Mouse (Mus musculus) brain, adult 2 months (tissue): ENCODE measurements at regions not wholly inside any gene's neighbourhood (a gene's known extent, or its start where the extent isn't known, plus 50 kb on each side); places are given as distances from the start of the nearest gene placed in this dataset.
"Not testable (repeated sequence)": the region's sequence is repeated elsewhere in the genome, so short reads cannot be mapped to it uniquely, and the experiment has no call there.

ENCODE experiments used
- DNase-seq: peaks from one replicate; pipeline ENCODE4 v3.0.0; 2011; ENCODE audit warnings: low read depth, low spot score

DNA sequence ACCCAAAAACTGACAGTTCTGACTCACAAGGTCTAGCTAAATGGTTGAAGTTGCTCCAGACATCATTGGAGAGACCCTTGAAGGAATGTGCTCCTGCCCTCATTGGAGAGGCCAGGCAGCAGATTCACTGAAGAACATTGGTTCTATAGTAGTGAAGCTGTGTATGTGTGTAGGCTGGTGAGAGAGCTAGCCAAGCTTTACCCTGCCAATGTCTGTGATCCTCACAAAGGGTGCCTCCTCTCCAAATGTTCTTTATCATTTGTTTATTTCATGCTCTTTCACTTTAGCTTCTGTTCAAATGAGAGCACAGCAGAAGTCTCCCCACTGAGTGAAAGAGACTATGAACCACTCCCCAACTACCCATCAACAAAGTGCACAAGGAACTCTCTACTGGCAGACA lies 195.6 kb upstream of the Ctso start:
- DNase-seq, result peak; percentile 43

DNA sequence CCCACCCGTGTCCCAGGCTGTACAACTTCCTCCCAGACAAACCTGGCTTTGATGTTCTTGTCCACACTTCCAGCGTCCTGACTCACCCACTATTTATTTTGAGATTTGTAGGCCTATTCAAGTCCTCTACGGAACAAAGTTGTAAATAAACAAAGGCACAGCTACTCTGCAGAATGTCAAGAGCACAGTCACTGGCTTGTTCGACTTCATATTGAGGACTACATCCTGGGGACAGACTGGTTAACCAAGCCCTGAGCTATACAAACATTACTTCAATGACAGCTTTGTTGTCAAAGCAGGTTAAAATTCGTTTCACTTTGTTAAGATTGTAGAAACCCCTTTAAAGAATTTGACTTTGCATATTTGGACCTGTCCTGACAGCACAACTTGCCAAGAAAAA lies 190.3 kb upstream of the Ctso start:
- no peak for DNase-seq

DNA sequence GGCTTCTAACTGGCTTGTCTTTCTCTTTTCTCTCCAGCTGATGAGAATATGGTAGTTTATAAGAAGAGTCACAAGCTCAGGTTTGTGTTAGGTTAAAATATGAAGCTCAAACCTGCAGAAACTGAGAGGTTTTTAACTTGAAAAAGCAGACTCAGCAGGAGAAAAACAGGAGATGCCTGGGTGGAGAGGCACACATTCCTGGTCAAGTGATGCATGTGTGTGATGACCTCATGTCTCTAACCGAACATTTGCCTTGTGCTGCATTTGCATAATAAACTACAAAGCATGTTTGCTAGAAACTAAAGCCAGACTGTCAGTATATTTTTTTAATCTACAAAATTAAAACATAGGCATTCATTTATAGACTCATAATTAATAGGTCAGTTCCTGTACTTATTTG lies 182.2 kb upstream of the Ctso start:
- DNase-seq, result no peak

DNA sequence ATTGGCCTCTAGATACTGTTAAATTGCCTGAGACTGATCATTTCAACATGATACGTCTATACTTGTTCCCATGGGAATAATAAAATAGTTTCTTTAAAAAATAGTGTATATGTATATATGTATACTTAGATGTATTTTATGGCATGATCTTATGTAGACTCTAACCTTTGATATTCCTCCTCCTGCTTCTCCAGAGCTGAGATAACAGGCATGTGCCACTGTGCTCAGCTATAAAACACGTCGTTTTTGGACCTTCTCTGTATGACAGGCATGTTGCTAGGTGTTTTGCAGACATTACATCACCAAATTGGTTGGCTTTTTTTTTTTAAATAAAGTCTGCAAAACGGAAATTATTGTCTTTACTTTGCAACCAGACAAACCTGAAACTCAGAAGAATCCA lies 179.4 kb upstream of the Ctso start:
- DNase-seq, result no peak

DNA sequence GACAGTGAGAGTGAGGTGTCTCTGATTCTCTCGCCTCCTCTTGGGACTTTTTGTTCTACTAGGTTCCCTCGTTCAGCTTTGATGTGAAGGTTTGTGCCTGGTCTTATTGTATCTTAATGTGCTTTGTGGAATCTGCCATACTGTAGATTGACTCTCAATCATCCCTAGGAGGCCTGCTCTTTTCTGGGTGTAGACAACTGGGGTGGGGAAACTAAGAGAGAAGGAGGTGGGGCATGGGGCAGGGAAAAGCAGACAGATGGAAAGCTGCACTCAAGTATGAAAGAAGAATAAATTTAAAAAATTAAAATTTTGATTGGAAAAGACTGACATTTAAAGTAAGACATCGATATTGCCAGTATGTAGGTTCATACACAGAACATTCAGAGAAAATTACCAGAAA lies 172.0 kb upstream of the Ctso start:
- no peak for DNase-seq

DNA sequence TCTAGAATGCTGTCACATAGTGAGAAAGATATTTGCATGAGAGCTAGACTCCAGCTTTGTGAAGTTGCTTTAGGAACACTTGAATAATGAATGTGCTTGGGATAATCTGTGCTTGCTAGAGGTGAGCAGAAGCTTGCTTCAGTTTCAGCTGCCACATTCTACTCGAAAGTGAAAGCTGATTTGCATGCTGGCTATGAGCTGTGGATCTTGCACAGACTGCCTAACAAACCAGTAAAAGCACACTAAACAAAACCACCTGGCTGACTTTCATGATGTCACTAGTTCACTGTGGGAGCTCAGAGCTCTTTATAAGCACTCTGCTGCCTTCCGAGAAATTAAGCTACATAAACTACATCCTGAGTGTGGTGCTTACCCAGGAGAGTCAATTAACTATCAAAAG lies 171.5 kb upstream of the Ctso start:
- peak; percentile 66 for DNase-seq

DNA sequence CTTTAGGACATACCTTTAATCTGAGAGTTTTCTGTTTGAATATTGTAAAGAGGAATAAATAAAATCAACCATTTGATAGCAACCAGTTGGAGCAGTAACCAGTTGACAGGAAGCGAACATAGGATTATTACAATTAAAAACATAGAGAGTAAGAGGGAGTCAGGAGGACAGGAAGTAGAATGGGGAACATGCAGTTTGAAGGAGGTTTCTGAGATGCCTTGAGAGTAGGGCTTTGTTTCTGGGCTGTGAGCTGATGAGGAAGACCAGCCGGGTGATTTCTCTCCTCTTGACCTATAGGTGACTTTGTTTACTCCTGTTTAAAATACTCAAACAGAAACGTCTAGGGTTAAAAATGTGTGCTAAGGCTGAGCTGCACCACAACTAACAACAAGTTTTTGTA lies 160.6 kb upstream of the Ctso start:
- no peak for DNase-seq

DNA sequence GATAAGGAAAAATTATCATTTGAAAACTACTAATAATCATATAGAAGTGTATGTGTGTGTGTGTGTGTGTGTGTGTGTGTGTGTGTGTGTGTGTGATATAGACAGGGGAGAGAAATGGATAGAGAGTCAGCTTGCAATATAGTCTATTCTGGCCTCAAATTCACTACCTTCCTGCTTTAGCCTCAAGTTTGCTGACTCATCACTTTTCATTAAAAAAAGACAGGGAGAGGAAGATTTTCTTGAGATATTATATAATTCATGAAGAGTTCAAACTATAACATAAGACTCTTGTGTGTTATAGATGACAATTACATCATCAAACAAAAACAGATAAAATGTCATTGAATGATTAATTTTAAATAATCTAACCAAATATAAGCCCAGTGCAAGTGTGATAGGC lies 159.4 kb upstream of the Ctso start:
- DNase-seq, result no peak

DNA sequence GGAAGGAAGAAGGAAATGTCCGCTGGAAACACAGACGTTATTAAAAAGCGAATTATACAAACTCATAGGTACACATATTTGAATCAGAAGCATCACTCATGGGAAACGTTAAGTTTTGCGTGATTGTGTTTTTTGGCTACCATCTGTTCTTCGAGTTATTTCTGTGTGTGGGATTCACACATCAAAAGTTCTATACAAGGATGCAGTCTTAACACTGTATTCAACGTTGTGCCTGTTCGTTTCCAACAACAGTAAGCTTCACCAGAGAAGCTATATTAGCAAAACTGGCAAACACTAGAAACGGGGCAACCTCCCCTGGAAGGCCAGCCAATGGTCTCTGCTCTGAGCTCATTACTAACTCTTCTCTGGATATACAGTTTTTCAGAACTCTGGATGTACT lies 150.3 kb upstream of the Ctso start:
- DNase-seq, result peak; percentile 60

DNA sequence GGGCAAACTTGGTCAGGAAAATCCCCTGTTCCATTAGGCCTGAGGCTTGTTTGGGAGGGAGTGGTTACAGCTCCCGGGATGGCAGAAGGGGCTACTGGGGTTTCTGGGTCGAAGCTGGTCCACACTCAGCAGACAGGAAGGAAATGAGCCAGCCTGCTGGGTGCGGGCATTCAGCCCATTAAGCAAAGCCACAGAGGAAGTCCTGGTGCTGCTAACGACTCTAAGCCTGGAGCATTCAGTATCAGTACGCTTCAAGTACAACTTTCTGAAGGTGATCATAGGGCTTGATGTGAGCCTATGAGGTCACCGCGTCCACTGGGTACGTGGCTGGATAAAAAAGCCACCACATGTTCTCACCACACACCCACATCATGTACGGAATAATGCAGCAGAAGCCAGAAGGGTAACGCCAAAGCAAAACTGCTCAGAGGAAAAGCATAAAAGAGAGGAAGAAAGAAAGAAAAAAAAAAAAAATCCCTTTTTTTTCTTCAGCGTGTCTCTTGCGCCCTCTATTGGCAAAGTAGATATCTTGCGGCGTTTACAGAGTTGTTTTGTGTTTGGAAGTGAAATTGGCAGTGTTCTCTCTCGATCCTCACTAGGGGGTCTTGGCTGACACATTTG lies 149.4 kb upstream of the Ctso start:
- peak; percentile 76 for DNase-seq

DNA sequence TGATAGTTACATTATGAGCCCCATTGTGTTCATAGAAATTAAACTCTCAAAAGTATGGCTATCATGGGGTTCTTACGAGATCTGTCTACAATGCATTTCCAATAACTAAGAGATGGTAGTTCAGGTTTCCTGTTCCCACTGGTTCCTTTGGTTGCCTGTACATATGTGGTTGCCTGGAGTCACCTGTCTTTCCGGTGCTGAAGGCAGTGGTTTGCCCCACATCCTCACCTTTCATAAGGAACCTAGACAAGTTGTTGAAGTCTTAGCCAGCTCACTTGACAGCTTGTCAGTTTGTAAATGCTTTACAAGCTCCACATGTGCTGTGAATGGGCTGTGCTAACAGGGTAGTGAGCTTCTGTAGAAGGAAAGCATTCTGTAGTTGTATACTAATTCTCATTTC lies 143.5 kb upstream of the Ctso start:
- DNase-seq, result no peak

DNA sequence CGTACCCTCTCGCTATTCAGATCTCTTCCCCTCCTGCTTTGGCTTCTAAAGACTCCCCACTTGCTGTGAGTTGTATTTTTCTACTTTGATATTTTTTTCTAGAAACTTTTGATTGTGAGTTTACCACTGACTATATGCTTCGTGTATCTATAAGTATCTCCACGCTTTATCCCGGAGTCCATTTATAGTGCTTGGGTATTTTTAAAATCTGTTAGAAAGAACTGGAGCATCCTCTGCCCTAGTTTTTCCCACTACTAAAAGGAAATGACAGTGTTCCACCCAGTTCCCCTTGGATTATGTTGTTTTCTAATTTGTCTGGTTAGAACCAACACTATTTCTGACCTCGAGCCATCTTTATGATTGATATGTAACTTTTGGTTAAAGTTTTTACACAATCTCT lies 142.7 kb upstream of the Ctso start:
- DNase-seq, result peak; percentile 41

DNA sequence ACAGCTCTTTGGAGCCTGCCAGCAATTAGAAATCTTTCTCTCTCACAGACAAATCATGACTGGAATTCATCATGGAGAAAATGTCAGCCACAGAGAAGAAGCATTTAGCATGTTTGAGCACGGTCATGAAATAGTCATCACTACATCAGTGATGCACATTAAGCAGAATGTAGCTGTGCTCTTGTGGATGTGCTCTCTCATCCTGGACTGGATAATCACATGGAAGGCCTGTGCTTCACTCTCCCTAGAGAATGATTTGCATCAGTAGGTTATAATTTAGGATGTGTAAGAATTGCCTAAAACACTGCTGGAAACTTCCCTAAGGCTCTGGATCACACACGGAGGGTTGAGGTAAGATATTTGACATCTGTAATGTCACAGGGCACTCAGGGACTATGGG lies 130.3 kb upstream of the Ctso start:
- peak; percentile 12 for DNase-seq

DNA sequence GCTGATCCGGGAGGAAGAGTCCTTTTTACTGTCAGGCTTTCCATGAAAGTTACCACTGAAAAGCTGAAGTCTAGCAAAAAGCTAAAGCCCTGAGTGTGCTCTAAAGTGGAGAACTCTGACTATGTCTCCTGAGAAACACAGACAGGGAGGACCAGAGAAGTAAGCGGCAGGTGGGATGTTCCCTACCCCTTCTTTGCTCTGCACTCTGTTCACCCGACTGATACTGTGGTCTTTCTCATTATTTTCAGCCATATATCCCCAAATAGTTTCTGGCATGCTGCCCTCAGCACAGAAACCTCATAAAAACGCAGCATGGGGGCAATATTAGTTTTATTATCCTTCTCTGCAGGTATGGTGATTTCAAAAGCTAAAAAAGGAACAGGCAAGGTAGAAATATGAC lies 126.7 kb upstream of the Ctso start:
- no peak for DNase-seq

DNA sequence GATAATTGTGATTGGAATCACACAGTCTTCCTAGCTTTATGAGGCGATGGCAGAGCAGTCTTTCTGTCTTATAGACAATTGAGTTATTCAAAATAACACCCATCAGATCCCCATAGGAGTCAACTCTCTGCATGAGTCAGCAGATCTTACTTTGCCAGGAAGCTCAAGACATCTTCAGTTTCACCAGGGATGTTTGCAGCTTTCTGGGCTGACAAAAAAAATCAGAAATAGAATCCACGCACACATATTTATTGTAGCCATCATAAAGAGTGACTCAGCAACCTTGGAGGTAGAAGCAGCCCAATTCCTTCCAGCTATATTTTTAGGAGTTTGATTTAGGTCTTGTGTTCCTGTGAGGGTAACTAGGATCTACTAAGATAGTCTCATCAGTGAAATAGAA lies 122.8 kb upstream of the Ctso start:
- peak; percentile 68 for DNase-seq

DNA sequence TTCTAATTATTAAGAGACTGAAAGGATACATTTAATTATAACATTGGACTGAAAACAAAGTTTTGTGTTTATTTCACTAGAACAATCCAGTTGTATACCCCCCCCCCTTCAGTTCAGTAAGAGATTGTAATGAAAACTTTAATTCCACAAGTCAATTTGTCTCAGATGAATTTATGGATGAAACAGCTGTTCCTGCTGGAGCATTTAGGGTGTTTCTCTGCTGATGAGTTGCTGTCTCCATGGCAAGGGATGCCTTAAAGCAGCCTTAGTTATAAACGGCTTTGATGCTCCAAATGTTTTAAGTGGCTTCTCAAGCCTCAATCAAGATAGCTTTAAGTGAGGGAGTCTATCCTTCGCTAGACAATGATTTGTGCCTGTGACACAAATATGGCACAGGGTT lies 112.1 kb upstream of the Ctso start:
- DNase-seq, result peak; percentile 31

DNA sequence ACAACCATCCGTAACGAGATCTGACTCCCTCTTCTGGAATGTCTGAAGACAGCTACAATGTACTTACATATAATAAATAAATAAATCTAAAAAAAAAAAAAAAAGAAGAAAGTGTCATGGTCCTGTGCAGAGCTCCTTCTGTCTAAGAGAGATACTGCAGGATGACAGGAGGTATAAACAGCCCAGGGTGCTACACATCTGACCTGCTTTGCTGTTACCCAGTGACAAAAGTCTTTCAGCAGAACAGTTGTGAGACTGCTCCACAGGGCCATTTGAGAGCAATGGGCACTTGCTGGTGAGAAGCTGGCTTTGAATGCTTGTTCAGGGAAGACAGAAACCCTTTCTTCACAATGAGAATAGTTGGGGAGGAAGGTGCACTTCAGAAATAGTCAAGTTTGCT lies 102.9 kb upstream of the Ctso start:
- DNase-seq, result no peak

DNA sequence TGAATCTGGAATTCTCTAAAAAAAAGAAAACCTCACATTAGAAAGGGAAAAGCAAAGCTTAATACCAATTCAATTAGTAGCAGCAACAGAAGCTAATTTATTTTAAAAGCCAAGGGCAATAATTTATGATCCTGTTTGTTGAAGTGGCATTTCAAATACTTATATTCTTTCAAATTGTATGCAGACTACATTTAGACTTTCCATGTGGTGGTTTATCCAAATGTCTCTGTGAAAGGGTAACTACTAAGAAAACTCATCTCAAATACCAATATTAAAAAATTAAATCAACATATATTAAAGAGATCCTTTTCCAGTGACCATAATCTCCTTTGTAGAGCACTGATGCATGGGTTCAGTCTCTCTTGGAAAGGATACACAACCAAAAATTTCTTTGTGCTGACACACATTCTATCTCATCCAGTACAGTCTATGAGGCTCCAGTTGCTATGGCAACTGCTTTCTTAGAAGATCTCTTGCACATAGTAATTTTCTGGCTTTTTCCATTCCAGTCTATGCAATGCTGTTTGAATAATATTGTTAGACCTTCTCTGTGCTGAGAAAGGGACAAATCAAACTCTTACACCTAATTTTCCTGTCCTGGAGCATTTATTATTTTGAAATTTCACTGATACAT lies 102.3 kb upstream of the Ctso start:
- peak; percentile 90 for DNase-seq

DNA sequence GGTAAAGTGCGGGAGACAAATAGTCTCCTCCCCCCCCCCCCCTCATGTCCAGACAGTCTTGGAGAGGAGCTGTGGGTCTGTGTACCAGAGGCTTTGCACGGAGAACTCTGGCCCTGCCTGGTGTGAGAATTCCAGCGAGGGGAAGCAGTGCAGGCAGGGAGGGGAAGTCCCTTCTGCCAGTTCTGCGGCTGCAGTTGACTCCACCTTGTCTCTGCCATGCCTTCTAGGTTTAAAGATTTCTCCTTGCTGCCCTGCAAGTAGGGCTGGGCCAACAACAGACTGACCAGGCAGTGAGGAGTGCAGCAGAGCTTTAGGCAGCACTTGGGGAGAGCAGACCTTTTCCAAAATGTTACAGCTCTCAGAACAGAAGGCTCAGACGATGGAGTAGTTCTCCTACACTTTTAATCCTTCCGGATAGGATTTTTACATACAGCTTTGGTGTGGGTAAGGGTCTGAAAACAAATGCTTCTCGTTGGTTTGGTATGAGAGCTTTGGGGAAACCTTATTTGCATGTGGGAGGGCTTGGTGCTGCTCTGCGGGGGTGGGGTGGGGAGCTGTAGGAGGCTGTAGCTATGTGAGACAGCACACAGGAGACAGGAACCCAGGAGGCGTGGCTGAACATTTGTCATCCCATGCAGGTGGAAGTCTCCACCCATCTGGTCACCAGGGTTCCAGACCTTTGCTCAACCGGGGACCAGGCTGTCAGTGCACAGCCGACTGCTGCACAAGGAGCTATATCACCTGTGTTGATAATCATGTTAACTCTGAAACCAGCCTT lies 96.8 kb upstream of the Ctso start:
- DNase-seq, result peak; percentile 35

DNA sequence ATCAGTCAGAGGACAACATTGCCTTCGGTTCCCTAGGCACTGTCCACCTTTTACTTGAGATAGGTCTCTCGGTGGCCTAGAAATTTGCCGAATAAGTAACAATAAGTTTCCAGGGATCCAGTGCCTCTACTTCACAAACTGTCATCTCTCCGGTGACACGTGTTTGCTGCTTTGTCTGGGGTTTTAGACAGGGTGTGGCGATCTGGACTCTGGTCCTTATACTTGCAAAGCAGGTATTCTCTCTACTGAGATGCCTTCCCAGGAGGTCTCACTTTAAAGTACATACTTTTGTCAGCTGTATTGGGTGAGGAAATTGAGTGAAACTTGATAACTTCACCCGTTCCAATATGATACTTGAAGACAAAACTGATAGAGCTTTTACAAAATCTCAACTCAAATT lies 95.9 kb upstream of the Ctso start:
- no peak for DNase-seq

DNA sequence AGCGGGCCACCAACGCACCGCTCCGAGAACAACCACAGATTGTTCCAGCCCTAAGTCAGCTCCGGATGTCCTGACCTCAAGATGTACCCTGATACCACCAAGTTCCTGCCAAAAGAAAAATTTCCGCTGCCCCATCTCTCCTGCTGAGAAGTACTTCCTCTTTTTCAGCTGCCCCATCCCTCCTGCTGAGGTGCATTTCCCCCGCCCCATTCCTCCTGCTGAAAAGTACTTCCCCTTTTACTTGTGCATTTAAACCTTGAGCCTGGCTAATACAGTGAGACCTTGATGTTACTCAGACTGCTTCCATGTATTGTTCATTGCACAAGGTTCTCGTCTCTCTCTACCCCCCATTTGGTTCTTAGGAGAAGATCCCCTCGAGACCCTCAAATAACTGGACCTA lies 94.3 kb upstream of the Ctso start:
- DNase-seq, result not testable (repeated sequence)

DNA sequence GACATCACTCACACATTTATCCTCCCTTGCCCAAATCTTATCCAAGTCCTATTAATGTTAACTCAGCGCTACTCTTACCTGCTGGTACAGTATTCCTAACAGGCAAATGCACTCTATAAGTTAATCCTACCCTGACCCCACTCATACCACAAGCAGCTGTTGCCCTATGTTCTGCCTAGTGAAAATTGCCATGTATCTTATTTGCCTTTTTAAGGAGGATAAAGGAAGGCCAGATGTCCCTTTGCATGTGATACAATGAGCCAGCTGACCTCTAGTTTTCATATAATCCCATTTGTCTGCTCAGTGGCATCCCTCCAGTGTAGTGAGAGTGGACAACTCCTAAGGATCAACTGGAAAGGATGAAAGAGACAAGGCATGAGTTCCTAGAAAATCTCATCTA lies 67.9 kb upstream of the Ctso start:
- no peak for DNase-seq
